Mouse (Mus musculus) naive thymus-derived CD4-positive, alpha-beta T cell, adult 5 months (primary cell): ENCODE results near the gene AF067063. TPM values are rescaled to one million over a fixed set of nuclear protein-coding genes. Genes with fewer than 3 reads are reported as not detected.

Experiments
- polyA plus RNA-seq: library from polyadenylated mRNA; unstranded; fragments of 100-300 nt; shearing (Covaris generic); gene quantifications from one replicate; pipeline ENCODE4 v1.2.1, GENCODE M21; 2017

Gene AF067063
- polyA plus RNA-seq, result not detected

DNA sequence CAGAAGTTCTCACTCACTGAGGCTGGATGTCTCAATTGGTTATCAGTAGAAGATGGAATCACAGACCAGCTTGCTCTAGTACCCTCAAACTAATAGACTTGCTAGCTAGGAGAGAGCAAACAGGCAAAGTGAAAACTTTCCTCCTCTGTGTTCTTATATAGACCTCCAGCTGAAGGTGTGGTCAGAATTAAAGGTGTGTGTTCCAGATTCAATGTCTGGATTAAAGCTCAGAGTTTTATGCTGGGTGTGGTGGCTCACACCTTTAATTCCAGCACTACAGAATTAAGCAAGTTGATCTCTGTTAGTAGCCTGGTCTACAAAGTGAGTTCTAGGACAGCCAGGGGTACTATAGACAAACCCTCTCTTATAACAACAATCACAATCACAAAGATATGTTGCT is at the start of gene AF067063:
TSS of gene AF067063 (minus strand) at position 101 of the 400 bp plus-strand sequence.

DNA sequence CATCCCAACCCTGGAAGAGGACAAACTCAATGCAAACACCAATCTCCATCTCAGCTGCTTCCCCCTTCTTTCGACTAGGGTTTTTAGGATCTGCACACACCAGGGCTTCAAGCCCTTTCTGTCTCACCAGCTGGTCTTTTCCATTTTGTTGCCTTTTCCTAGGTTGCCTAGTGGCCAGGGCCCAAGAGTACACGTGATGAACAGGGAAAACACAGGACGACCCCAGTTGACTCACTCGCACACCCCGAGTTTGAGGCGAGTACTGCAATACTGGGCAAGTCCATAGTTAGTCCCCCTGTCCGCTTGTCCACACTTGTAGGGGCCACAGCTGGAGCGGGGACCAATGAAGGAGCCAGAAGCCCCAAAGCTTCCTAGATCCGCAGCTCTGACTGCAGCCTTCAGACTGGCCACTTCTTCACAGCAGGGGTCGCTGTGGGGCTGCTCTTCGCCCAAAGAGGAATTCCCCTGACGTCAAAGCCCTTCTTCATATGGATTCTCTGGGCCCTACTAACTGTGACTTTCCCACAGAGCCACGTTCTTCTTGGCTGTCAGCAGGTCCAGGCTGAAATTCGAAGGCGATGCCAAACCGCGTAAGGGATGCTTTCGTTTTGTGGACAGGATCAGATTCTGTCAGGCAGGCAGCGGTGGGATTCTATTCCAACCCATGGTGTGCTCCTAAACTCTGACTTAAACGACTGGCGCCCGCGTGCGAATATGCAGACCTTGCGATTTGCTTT is 5.5 kb upstream of the AF067063 start, which contains the start of gene D13Ertd608e:
TSS of gene D13Ertd608e (plus strand) at position 687 of the 737 bp plus-strand sequence.

DNA sequence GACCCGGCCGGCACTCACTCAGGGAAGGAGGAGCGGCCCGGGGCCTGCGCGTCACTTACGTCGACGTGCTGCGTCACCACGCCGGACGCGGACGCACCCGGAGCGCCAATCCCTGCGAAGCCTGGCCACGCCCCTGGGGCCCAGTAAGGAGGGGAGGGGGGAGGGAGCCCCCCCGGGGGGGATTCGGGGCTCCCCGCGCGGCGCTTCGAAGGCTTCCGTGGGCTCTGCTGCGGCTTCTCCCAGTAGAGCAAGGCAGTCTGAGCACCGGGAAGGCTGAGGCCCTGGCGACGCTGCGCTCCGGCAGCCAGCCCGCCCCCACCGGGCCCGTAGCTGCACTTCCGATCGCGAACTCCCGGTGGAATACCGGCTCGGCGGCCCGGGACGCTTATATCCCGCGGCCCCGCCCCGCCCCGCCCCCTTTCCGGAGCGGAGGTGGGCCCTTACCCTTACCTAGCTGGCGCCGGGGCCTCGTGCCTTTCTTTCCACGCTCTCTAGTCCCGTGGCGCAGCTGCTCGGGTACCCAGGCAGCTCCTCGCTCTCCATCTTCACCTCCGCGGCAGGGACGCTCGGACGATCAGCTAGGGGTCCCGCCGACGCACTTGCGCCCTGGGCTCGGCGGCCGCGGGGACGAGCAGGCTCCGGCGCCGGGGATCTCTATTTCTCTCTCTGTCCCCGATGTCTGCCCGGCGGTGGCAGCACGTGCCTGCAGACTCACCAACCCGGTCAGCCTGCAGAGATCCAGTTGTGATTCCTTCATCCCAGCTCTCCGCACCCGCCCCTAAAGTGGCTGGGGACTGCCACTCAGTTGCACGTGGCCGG is 39.0 kb downstream of the AF067063 start, which contains the start of gene Zfp131:
TSS of gene Zfp131 (minus strand) at position 129 of the 819 bp plus-strand sequence.

Other genes with a start within 250 kb of the AF067063 start
- 0.09 TPM for gene Ccl28, start 206.4 kb downstream of the AF067063 start, polyA plus RNA-seq
- 41.1 TPM for gene Hmgcs1, start 139.8 kb downstream of the AF067063 start, polyA plus RNA-seq
- gene Nim1k, start 74.3 kb downstream of the AF067063 start, polyA plus RNA-seq, result 0.39 TPM
- gene Zfp131, start 39.3 kb downstream of the AF067063 start, polyA plus RNA-seq, result 53.2 TPM
- gene D13Ertd608e, start 5.8 kb upstream of the AF067063 start, polyA plus RNA-seq, result not detected
- gene Tcstv1, start 64.6 kb upstream of the AF067063 start, polyA plus RNA-seq, result not detected
- not detected for gene Gm21761, start 99.1 kb upstream of the AF067063 start, polyA plus RNA-seq
- gene B020031M17Rik, start 120.6 kb upstream of the AF067063 start, polyA plus RNA-seq, result not detected
- gene Gm36079, start 196.8 kb upstream of the AF067063 start, polyA plus RNA-seq, result not detected
- not detected for gene Gm21188, start 222.0 kb upstream of the AF067063 start, polyA plus RNA-seq